Mouse (Mus musculus) right cerebral cortex, adult 2 months (tissue): Measurements from ENCODE around the gene Fam118a.
"Not testable (repeated sequence)": the region's sequence is repeated elsewhere in the genome, so short reads cannot be mapped to it uniquely, and the experiment has no call there.

Experiments
- DNase-seq, 2 experiments: peaks; one replicate each; pipeline ENCODE4 v3.0.0; 2021 to 2022; ENCODE audit warnings: low spot score in 2 of 2

The Fam118a gene

DNA sequence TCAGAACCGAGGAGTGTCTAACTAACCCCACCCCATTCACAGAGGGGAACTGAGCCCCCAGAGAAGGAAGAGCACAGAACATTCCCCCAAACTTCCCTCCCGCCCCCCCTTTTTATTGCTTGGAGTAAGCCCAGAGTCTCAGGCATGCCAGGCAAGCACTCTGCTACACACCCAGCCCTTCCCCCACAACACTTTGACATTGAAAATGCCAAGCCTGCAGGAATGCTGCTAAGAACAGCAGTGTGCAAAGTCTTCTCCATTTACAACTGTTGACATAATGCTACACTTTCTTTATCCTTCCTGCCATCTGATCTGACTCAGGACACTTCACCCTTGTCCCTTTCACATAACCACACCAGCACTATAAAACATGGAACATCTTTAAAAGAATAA, 16.1 kb upstream of the Fam118a start:
- no peak for DNase-seq

DNA sequence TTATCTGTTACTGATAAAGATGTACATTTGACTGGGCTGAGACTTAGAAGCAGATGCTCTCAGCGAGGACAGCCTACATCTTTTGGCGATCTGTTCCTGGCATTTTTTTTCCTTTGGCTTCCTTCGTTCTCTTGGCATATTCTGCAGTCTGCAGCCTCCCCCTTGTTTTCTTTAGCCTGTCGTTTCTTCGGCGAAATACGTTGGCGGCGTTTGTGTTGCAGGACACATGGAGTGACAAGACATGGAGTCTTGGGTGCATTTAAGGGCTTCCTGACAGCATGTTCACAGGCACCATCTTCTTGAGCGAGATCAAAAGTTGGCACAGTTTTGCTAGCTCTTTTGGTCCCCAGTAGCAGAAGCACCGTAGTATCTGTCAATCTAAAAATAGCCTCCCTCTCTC, 13.0 kb upstream of the Fam118a start:
- peak; percentile 64 to 66 for DNase-seq

DNA sequence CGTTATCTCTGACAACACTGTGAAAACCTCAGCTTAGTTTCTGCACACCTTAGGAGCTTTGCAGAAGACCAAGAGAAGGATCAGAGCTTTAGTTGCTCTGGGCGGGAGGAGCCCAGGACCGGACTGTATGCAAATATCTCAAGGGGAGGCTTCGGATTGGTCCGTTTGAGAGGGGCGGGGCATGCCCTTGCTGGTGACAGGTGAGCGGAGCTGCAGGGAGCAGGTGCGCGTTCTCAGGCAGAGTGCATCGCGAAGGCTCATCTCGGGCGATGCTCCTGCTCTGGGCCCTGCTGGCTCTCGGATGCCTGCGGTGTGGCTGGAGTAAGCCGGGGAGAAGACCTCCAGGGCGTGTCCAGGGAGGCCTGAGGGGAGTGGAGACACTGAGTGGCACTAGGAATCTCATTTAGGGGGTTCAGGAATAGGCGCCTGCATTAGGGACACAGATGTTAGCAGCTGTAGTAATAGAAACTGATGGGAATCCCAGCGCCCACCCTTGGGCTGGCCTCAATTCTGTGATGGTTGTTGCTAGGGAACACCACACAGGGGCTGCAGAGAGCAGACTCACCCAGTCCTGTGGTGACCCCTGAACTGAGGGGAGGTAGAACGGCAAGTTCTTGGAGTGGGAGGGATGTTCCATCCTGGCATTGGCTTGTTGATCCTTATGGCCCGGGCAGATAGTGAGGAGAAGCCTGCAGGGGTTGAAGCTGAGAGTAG, 11.6 kb upstream of the Fam118a start, which contains the start of gene Upk3a:
Gene Upk3a, plus strand, starts transcription at position 191 of the 714 bp plus-strand sequence.
- DNase-seq, result no peak

DNA sequence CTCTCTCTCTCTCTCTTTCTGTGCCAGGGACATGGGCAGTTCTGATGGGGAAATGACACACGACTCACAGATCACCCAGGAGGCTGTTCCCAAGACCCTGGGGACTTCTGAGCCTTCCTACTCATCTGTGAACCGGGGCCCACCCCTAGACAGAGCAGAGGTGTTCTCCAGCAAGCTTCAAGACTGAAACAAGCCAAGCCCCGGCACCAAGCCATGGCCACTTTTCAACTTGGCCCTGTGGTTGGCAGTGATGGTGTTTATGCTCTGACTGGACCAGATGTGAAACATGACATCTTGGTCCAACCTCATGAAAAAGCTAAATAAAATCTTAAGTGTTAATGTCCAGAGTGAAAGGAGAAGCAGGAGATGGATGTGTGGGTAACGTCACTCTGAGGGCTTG, 6.5 kb upstream of the Fam118a start:
- no peak for DNase-seq

DNA sequence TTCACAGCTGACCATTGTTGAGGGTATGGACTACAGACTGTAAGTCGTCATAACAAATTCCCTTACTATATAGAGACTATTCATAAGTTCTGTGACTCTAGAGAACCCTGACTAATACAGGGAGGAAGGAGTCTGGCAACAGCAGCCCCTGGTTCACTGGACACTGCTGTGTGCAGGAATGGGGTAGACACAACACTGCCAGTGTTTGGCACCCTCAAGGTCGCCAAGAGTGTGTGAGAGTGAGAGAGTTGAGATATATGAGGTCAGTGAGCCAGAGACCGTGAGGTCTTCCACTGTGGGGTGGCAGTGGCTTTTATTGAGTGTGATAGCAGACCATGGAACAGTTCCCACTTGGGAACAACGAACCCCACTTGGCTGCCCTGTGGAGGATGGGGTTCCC, 2.6 kb upstream of the Fam118a start:
- no peak for DNase-seq

DNA sequence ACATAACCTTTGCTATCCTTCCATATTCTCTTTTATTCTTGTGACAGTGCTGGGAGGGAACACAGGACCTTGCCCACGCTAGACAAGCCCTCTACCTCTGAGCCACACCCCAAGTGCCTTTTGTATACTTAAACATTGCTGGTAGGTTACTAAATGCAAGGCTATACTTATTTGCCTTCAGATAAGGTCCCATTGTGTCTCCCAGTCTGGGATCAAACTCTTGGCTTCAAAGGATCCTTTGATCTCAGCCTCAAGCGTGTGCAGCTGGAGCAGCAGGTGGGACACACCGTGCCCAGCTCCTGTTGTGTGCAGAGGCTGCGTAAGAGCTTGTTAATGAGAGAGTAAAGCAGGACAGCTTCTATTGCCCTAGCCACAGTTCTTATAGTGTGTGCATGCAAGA, 1.0 kb upstream of the Fam118a start:
- no peak for DNase-seq

DNA sequence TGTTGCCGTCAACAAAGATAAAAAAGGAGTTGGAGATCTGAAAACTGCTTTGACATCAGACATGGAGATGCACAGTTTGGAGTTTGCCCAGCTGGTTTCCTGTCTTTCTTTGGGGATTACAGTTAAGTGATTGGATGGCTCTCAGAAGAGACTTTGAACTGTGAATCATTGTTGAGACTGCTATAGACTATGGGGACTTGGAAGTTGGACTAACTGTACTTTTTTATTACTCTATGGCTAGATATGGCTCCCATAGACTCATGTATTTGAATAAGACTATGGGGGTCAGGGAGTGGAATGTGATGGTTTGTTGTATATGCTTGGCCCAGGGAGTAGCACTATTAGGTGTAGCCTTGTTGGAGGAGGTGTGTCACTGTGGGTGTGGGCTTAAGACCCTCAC, 1.9 kb downstream of the Fam118a start:
- DNase-seq, result not testable (repeated sequence)

DNA sequence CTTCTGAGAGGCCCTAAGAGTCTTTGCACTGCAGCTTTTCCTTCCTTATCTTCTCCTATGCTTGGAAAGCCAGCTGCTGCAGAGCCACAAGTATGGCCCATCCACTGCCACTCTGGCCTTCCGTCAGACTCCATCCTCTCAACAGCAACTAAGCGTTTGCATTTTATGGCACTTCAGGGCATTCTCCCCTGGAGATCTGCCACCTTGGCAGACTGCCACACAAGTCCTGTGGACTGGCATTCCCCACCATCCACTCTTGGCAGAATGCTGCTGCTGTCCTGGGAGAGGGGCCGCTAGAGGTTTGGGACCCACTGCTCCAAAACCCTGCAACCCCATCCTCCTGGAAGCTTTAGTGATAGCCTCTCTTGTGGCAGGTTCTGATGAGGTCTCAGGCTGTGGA, 3.1 kb downstream of the Fam118a start:
- DNase-seq, result no peak

DNA sequence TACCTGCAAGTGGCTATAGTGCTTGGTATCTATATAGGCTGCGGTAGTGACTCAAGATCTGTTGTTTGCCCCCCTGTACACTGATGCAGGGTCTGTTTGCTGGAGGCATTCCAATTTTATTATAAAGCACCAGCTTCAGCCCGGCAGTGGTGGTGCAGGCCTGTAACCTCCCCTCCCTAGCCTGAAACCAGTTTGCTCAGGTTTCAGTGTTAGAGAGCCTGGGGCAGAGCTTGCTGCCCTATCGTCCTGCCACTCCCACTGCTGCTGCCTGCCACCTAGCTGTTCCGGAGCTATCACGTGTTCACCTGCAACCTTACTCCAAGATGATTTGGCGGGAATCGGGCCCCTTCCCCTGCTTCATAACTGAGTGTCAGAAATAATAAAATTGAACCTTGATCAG, 5.2 kb downstream of the Fam118a start:
- not testable (repeated sequence) for DNase-seq

DNA sequence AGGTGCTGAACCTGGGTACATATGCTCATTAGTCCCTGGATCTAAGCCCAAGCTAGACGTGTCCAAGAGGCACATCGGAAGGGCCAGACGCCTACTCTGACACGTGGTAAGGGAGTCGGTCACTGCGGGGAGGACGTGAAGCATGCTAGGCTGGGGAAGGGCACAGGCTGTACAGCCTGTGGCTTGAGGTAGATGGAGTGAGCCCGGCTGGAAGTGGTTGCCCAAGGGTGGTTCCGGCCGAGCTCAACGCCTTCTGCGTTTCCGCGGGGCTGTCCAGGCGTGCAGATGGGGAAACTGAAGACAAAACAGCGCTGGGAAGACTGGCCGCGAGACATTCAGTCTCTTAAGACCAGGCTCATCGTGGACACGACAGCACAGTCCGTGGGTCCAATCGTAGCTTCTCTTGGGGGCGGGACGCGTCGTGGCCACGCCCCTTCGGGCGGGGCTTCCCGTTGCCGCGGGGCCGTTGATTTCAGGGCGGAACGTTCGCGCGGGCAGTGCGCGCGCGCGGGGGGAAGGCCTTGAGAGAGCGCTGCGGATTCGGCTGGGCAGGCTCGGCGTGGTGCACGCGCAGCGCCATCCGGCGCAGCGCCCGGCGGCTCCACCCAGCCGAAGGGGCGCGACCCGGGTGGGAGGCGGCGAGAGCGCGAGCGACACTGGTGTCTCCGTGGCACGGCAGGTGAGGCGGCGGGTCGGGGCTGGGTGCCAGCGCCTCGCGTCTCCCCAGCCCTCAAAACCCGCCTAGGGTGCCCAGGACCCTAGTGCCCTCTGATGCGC, 8.0 kb downstream of the Fam118a start:
- DNase-seq, result peak; percentile 97 to 98

DNA sequence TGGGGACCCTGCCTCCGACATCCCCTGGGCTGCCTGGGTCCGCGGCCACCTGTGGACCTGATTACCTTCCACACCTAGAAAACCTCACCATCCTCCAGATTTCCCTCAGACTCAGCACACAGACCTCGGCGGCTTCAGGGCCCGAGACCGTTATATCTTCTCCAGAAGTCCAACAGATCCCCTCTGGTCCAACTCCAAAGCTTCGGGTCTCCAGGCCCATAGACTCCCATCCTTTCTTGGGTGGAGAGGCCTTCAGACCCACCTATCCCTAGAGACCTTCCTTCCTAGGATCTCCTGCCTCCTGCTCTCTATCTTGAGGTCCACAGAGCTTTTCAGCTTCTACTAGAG, 8.6 kb downstream of the Fam118a start:
- no peak for DNase-seq

DNA sequence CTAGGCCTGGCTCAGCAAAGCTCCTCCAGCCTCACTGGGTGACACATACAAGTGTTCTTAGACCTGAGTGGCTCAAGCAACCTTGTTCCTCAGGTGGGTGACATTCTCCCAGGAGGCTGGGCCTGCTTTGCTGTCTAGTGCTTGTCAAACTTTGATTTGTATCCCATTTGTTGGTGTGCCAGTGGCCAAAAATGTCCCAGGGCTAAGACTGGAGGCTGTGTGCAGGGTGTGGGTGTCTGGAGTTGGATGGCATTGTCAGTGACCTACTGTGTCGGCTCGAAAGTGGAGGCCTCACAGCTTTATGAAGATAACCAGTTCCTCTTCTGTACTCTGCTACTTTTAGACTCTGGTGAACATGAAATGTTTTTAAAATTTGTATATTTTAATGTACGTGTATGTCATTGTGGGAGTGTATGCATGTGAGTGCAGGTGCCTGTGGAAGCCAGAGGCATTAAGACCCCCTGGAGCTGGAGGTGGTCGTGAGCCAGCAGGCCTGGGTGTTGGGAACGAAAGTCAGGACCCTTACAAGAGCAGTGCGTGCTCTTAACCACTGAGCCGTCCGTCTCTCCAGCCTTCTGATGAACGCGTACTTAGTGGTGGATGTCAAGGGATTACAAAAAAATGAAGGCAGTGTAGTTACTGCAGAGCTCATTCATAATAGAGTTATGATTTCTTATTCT, 12.9 kb downstream of the Fam118a start:
- DNase-seq, result no peak

DNA sequence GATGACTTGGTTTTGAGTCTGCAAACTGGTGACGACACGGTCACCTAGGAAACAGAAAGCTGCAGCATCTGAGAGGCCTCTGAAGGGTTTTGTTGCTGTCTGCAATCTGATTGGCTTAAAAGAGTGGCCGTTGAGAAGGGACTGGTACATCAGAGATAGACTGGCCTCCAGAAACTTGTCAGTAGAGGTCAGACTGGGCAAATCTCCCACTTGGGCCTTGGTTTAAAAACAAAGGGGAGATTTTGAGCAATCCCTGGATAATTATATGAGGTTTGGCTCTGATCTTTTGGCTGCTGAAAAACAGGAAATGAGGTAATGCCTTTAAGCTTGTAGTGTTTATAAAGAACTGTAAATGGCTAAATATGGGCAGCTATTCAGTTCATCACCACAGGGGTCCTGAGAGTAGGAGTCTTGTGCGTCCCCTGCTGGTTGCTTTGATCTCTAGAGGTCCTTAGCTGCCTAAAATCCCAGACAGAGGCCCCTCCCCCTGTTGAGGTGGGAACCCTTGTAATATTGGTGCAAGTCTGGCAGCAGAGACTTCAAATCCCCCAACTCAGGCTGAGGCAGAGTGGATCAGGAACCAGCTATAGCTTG, 13.7 kb downstream of the Fam118a start:
- peak; percentile 77 to 85 for DNase-seq

DNA sequence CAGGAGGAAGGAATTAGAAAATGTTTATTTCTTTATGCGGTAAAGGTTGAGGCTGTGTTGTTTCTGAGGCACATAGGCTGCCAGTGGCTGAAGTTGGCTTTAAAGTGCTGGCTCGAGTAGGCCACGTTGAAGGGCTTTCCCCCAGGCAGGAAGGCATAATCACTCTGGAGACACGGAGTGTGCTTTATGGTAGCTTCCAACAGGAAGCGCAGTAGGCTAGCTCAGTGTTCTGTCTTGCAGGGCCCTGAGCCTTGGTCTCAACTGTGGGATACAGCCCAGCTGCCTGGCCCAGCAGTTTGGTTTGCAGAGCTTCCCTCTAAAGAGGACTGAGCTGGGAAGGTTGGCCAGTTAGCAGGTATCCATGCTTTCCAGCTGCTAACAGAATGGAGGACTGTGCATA, 14.4 kb downstream of the Fam118a start:
- no peak for DNase-seq

DNA sequence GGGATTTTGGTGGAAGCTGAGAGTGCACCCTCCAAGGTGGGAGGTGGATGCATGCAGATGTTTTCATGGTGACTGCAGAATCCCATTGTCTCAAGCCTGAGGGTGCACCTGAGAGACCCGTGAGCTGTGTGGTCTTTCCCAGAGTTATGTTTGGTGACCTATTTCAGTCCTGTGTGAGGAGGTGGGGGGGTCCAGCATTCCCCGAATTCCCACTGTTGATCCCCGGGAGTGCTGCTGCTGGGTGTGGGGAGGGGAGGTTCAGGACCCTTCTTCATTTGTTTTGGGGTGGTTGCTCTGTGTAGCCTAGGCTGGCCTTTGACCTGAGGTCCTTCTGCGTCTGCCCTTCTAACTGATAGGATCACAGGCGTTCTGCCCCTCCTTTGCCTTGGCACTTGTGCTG, 15.0 kb downstream of the Fam118a start:
- no peak for DNase-seq

DNA sequence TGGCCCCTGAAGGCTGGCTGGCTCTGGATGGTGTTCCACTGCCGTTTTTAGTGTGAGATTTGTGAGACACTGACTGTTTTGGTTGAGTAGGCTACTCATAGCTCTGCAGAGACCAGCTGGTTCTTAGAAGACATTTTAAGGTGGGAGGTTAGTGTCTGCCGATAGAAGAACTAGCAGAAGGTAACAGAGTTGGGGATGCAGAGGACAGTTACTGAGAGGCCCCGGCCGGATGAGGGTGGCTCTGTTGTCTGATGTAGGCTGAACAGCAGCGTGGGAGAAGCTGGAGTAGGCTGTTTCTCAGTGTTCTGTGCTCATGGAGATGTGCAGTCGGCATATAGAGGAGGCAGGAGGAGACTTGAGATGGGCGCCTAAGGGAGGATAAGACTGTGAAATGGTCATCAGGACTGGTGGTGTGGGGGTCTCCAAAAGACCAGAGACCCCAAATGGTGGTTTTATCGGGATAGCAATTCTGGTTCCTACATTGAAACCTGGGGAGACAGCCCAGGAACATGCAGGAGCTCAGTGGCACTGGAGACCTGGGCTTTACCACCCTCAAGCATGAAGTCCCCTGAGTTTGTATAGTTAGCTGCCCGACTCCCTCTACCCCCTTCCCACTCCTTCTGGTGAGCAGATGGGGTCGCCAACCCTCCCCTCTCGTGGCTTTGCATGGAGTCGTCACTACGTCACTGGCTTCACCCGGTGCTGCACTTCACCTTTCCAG, 17.6 kb downstream of the Fam118a start:
- peak; percentile 38 to 51 for DNase-seq

DNA sequence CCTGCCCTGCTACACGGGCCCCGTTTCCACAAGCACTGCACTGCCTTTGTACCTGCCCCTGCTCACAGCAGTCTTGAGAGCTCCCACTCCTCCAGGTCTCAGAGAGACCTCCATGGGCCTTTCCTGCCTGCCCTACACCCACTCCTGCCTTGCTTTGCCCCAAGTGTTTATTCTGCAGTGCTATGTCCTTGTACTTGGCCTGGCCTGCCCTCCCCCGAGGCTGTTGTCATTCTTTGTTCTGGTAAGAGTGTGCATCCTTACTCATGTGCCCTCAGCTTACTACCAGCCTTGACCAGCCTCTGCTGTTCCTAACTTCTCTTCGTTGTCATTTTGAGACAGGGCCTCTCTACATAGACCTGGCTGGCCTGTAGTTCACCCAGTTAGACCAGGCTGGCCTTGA, 19.1 kb downstream of the Fam118a start:
- DNase-seq, result no peak

DNA sequence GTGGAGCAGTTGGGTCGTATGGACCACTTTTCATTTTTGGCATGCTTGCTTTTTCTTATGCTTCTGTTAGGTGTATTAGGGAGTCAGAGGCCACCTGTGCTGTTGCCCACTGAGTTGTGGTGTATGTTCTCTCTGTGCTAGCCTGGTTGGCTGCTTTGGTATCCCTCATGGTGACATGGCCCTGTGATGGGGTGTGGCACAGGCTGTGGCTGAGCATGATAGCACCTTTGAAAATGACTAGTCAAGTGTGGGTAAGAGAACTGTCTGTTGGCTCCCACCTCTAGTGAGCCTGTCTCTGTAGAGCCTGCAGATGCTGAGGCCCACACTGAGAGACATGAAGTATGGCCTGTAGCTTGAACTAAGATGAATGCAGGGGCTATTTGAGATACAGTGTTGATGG, 21.0 kb downstream of the Fam118a start:
- DNase-seq, result no peak

DNA sequence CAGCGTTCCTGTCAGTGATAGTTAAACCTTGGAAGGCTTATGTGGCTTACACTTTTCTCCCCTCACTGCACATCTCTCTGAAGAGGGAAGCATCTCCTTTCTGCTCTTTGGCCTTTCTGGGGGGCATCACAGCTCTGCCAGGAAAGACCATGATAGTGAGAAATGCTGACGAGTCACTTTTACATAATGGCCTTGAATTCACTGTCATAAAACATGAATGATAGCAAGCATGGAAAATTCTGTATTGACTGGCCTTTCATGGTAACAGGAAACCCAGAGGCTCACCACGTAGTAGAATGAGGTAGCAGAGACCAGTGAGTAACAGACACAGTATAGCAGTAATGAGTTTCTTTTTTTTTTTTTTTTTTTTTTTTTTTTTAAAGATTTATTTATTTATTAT, 25.4 kb downstream of the Fam118a start:
- no peak for DNase-seq

DNA sequence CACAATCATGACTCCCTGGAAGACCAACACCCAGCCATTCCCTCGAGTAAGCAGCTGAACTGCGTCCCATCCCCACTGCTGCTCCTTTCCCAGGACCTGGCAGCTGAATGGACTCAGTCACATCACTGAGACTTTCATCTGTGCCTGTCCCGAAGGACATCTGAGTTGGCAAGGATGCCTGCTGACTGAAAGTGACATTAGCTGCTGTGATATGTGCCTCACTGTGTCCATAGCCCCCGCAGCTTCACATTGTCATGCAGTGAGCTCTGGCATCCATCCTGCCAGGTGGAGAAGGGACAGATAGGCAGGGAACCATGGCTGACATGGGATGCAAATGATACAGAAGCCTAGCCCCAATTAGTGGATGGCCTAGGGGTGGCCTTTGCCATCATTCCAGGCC, 26.4 kb downstream of the Fam118a start:
- no peak for DNase-seq

DNA sequence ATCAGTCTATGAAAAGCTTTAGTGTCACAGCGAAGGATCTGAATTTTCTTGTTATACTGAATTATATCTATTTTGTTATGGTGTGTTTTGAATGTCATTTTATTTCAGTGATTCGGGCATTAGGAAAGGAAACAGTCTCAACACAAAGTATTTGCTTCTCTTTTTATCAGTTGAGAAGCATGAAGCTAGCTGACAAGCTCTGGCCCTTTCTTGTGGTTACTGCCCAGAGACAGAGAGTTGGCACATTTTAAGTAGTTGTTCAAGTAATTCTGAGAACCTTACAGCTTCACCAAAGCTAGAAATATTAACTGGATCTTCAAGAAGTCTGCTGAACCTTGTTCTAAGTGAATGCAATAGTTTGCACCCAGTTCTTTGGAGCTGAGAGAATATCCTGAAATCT, 34.7 kb downstream of the Fam118a start:
- no peak for DNase-seq

DNA sequence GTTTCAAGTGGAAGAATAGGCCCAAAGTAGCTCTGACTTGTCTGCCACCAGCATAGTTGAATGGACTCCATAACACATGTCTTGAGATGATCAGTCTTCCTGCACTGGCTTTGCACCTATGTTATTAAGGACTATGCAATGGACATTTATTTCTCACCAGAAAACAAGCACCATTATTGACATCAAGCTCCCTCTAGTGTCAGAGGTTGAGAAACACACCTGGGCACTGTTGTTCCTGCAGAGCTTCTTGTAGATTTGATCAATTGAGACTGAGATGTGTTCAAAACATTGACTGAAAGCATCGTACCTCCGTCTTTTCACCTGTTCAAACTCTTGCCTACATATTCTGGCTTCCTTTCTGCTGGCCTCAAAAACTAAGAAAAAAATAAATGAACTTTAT, 41.8 kb downstream of the Fam118a start:
- peak; percentile 49 to 68 for DNase-seq
